Mouse (Mus musculus) liver, embryonic 12.5 days (tissue): Measurements from ENCODE around the gene Smpdl3a. TPM values are rescaled to one million over a fixed set of nuclear protein-coding genes. Genes with fewer than 3 reads are reported as not detected.

ENCODE experiments used
- ATAC-seq: fragments of 200-750 bp; cut with Nextera tagmentation; 2 replicates; pipeline ENCODE4 v1.8.0; 2017; ENCODE audit warnings: moderate number of reproducible peaks, mild to moderate bottlenecking, moderate library complexity
- H3K27ac ChIP-seq: fragments of 300-500 bp; sonication (generic); 2 replicates; pipeline ENCODE4 v1.5.1; 2016; ENCODE audit warnings: mild to moderate bottlenecking
- H3K27me3 ChIP-seq: fragments of 300-500 bp; sonication (generic); replicated peaks from 2 replicates; pipeline ENCODE4 v1.6.1; 2016; ENCODE audit warnings: mild to moderate bottlenecking, moderate library complexity
- H3K36me3 ChIP-seq: fragments of 300-500 bp; sonication (generic); 2 replicates; pipeline ENCODE4 v1.6.1; 2016; ENCODE audit warnings: mild to moderate bottlenecking, moderate library complexity
- H3K4me1 ChIP-seq: fragments of 300-500 bp; sonication (generic); 2 replicates; pipeline ENCODE4 v1.6.1; 2016
- H3K4me2 ChIP-seq: fragments of 300-500 bp; sonication (generic); 2 replicates; pipeline ENCODE4 v1.6.1; 2016; ENCODE audit warnings: mild to moderate bottlenecking, moderate library complexity
- H3K4me3 ChIP-seq: fragments of 300-500 bp; sonication (generic); 2 replicates; pipeline ENCODE4 v1.5.1; 2016; ENCODE audit warnings: mild to moderate bottlenecking, moderate library complexity
- H3K9ac ChIP-seq: fragments of 300-500 bp; sonication (generic); 2 replicates; pipeline ENCODE4 v1.6.1; 2016; ENCODE audit warnings: mild to moderate bottlenecking, moderate library complexity
- H3K9me3 ChIP-seq: fragments of 300-500 bp; sonication (generic); replicated peaks from 2 replicates; pipeline ENCODE4 v1.6.1; 2016; ENCODE audit warnings: mild to moderate bottlenecking, moderate library complexity
- WGBS: fragments of 180-500 bp; shearing (Covaris S2); methylation state at CpG from one replicate; pipeline ENCODE4 v1.1.7; 2016; ENCODE audit not compliant: insufficient replicate concordance; 5-methylcytosine and 5-hydroxymethylcytosine counted together
- polyA plus RNA-seq: library from polyadenylated mRNA; unstranded; fragments of >200 nt; fragmentation: Nextera tagmentation; extraction: Ambion mirVana; gene quantifications from 2 replicates; pipeline ENCODE4 v1.2.1, GENCODE M21; 2016

Gene Smpdl3a
- 10.8 TPM in 2 replicates for polyA plus RNA-seq

- Histone ChIP-seq H3K4me3 (peak within 1 kb of the TSS; percentile 74), H3K36me3 (no peaks in the 10 kb centered on the region), H3K4me2 (peak within 1 kb of the TSS; percentile 89), H3K9ac (peak within 1 kb of the TSS; percentile 79), H3K27me3 (no peaks in the 10 kb centered on the region), H3K27ac (peak within 1 kb of the TSS; percentile 73), H3K9me3 (no peaks in the 10 kb centered on the region), H3K4me1 (peaks cover 22% of the 10 kb centered on the region)
- no peak for ATAC-seq
- WGBS = 66% methylated on average over 7 of the region's 7 CpGs
Observed at GRCm38 (mm10) chr10:57794018-57794417, at the start of gene Smpdl3a. Gene Smpdl3a (plus strand): TSS chr10:57794335.

DNA sequence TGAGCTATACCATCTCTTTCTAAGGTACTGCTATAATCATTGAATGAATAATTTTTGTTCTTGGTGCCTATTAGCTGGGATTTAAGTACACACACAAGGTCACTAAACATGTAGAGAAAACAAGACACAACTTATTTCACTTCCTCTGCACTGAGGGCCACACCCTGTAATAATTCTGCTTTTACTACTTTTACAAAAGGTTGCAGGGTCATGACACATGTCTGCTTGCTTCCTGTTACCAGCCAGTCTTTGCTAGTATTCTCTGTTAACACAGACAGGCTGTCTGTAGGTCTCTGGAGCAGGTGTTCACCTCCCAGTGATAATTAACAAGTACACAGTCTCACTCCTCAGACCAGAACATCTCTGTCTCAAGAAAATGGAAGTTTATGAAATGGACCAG, 48.7 kb upstream of the Smpdl3a start:
- Histone ChIP-seq H3K36me3 (no peaks in the 10 kb centered on the region), H3K4me3 (no peak overlapping the region), H3K27ac (no peak overlapping the region), H3K27me3 (no peaks in the 10 kb centered on the region), H3K4me1 (no peaks in the 10 kb centered on the region), H3K9me3 (no peaks in the 10 kb centered on the region), H3K9ac (no peak overlapping the region), H3K4me2 (no peak overlapping the region)
- no peak for ATAC-seq

- Histone ChIP-seq H3K4me1 (no peaks in the 10 kb centered on the region), H3K27me3 (no peaks in the 10 kb centered on the region), H3K4me2 (no peak overlapping the region), H3K4me3 (no peak overlapping the region), H3K9ac (no peak overlapping the region), H3K27ac (no peak overlapping the region), H3K36me3 (no peaks in the 10 kb centered on the region), H3K9me3 (no peaks in the 10 kb centered on the region)
- no peak for ATAC-seq
Observed at GRCm38 (mm10) chr10:57747127-57747526, 47.0 kb upstream of the Smpdl3a start.

DNA sequence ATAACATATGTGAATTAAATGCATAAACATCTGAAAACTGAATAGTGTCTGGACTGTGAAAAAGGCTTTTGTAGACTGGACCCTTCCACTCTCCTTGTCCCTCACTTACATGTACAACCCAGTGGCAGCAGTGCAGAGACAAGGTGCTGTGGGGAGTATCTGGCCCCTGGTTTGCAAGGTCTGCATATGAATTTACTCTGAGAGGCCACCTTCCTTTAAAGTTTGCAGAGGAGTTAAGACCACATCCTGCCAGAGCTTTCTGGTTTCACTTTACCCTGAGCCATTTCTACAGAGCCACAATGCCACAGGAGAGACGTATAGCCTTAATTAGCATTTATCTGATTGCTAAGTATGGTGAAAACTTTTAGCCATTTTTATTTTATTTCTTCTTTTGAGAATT, 40.8 kb upstream of the Smpdl3a start:
- H3K4me2 ChIP-seq = no peak overlapping the region
- 68% methylated on average over 1 of the region's 1 CpGs for WGBS

DNA sequence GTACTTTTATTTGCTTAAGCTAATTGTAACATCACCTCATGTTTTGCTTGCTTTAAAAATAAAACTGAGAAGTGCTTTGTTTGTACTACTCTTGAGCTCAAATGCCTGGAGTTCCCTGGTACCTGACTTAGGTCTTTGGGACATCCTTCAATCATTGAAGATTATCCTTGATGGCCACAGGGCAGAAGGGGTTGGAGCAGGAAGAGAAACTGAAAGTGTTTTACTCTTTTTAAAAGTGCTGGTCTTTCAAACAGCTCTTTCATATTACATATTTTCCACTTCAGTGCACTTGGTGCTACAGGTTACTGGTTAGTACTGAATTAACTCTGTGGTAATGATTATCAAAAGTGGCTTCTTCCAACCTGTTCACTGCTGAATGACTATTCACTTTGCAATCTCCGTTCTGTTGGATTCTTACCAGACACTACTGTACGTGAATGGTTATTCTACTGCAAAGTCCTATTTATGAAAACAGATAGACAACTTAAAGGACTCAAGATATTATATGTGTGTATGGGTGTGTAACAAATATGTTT, 38.9 kb upstream of the Smpdl3a start:
- Histone ChIP-seq H3K4me2 (no peak overlapping the region), H3K27me3 (no peaks in the 10 kb centered on the region), H3K36me3 (no peaks in the 10 kb centered on the region), H3K9ac (no peak overlapping the region), H3K4me3 (no peak overlapping the region), H3K4me1 (no peaks in the 10 kb centered on the region), H3K9me3 (no peaks in the 10 kb centered on the region), H3K27ac (no peak overlapping the region)
- no peak for ATAC-seq
- WGBS = 68% methylated on average over 2 of the region's 2 CpGs

More for the DNA sequence above, 40.8 kb upstream of the Smpdl3a start:
- no peak overlapping the region for H3K9ac ChIP-seq
- H3K27ac ChIP-seq = no peak overlapping the region
- H3K4me3 ChIP-seq = no peak overlapping the region
- ATAC-seq = no peak
- no peaks in the 10 kb centered on the region for H3K9me3 ChIP-seq
- H3K27me3 ChIP-seq = no peaks in the 10 kb centered on the region
- H3K36me3 ChIP-seq = no peaks in the 10 kb centered on the region
- no peaks in the 10 kb centered on the region for H3K4me1 ChIP-seq

- Histone ChIP-seq H3K9ac (no peak overlapping the region), H3K4me3 (no peak overlapping the region), H3K27me3 (no peaks in the 10 kb centered on the region), H3K4me1 (no peaks in the 10 kb centered on the region), H3K36me3 (no peaks in the 10 kb centered on the region), H3K9me3 (no peaks in the 10 kb centered on the region), H3K27ac (no peak overlapping the region), H3K4me2 (no peak overlapping the region)
- ATAC-seq = no peak
- 66% methylated on average over 2 of the region's 2 CpGs for WGBS
Observed at GRCm38 (mm10) chr10:57758999-57759398, 35.1 kb upstream of the Smpdl3a start.

DNA sequence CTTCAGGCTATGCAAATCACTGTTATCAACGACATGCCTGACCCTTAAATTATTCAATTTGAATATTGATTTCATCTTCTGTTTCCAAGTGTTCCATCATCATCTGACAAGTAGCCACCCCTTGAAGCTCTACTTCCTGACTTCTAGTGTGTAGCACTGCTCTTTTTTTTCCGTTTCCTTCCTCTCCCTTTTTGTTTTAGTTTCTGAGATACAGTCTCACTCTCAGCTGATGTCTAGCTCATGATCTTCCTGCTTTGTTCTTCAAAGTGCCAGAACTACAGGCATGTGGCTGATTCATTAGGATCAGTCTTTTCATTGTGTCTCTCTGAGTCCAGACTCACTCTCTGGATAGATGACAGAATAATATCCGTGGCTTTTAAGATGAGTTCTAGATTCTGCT, 33.4 kb upstream of the Smpdl3a start:
- no peak overlapping the region for H3K4me2 ChIP-seq
- H3K9me3 ChIP-seq = no peaks in the 10 kb centered on the region
- no peak overlapping the region for H3K9ac ChIP-seq
- H3K27me3 ChIP-seq = no peaks in the 10 kb centered on the region
- 43% methylated on average over 3 of the region's 3 CpGs for WGBS
- H3K4me1 ChIP-seq = no peaks in the 10 kb centered on the region
- ATAC-seq = no peak
- H3K4me3 ChIP-seq = no peak overlapping the region
- H3K27ac ChIP-seq = no peak overlapping the region
- H3K36me3 ChIP-seq = no peaks in the 10 kb centered on the region

GRCm38 (mm10) chr10:57763044-57763443, 31.1 kb upstream of the Smpdl3a start:
- Histone ChIP-seq H3K36me3 (no peaks in the 10 kb centered on the region), H3K27me3 (no peaks in the 10 kb centered on the region), H3K27ac (no peak overlapping the region), H3K9ac (no peak overlapping the region), H3K4me1 (no peaks in the 10 kb centered on the region), H3K4me3 (no peak overlapping the region), H3K4me2 (no peak overlapping the region), H3K9me3 (no peaks in the 10 kb centered on the region)
- no peak for ATAC-seq
- WGBS = 33% methylated on average over 1 of the region's 1 CpGs

GRCm38 (mm10) chr10:57783289-57784130, 10.6 kb upstream of the Smpdl3a start:
- no peak for ATAC-seq

DNA sequence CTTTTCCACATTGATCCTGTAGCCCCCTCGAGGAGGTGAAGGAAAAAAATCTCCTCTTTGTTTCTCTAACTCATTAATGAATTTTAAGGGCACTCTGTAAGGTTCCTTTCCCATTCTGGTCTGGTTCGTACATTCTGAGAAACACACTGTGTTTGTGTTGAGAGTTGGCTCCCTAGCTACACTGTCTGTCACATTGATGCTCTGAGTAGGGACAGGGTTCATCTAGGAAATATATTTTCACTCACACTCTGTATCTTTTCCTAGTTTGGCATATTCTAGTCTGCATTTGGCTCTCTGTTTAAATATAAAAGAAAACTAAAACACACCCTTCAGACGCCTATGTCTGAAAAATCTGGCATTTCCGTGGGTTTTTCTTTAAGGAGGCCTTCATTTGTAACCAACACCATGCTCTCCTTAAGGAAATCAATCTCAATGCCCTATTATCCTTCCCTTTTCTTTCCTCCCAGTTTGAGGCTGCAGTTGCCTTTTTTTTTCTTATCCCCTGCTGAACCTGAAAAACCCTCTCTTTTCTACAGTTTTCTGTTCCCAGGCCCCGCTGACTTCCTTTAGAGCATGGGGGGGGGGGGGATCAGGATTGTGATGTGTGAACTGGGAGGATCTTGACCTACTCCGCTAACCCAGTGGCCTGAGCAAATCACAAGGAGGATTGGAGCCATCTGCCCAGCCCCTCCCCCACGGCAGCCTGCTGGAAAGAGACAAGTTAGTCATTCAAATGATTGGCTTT, 9.8 kb upstream of the Smpdl3a start:
- no peaks in the 10 kb centered on the region for H3K4me1 ChIP-seq
- H3K9me3 ChIP-seq = no peaks in the 10 kb centered on the region
- WGBS = 24% methylated on average over 7 of the region's 7 CpGs
- H3K4me3 ChIP-seq = no peak overlapping the region
- no peak overlapping the region for H3K9ac ChIP-seq
- H3K36me3 ChIP-seq = no peaks in the 10 kb centered on the region
- H3K27ac ChIP-seq = no peak overlapping the region
- H3K4me2 ChIP-seq = no peak overlapping the region
- 0 out of 2 replicates have a peak, but pooled peaks cover 6% of the 10 kb centered on the region for H3K27me3 ChIP-seq
- ATAC-seq = no peak

More at GRCm38 (mm10) chr10:57783289-57784130, 10.6 kb upstream of the Smpdl3a start:
- no peak overlapping the region for H3K4me2 ChIP-seq
- 49% methylated on average over 12 of the region's 13 CpGs for WGBS
- no peak overlapping the region for H3K9ac ChIP-seq
- H3K36me3 ChIP-seq = no peaks in the 10 kb centered on the region
- H3K9me3 ChIP-seq = no peaks in the 10 kb centered on the region
- H3K4me3 ChIP-seq = no peak overlapping the region
- H3K4me1 ChIP-seq = no peaks in the 10 kb centered on the region
- H3K27ac ChIP-seq = no peak overlapping the region
- H3K27me3 ChIP-seq = 0 out of 2 replicates have a peak, but pooled peaks cover 6% of the 10 kb centered on the region

- 29% methylated on average over 7 of the region's 7 CpGs for WGBS
- H3K4me3 ChIP-seq = no peak within 1 kb of the TSS
- ATAC-seq = no peak
- no peak within 1 kb of the TSS for H3K27ac ChIP-seq
- H3K4me1 ChIP-seq = no peaks in the 10 kb centered on the region
- H3K4me2 ChIP-seq = no peak within 1 kb of the TSS
- H3K9me3 ChIP-seq = no peaks in the 10 kb centered on the region
- no peak within 1 kb of the TSS for H3K9ac ChIP-seq
- no peaks in the 10 kb centered on the region for H3K36me3 ChIP-seq
- H3K27me3 ChIP-seq = 0 out of 2 replicates have a peak, but pooled peaks cover 6% of the 10 kb centered on the region
Observed at GRCm38 (mm10) chr10:57784876-57785150, 9.3 kb upstream of the Smpdl3a start, which contains the start of gene Fabp7. Gene Fabp7 (plus strand): TSS chr10:57784881.

DNA sequence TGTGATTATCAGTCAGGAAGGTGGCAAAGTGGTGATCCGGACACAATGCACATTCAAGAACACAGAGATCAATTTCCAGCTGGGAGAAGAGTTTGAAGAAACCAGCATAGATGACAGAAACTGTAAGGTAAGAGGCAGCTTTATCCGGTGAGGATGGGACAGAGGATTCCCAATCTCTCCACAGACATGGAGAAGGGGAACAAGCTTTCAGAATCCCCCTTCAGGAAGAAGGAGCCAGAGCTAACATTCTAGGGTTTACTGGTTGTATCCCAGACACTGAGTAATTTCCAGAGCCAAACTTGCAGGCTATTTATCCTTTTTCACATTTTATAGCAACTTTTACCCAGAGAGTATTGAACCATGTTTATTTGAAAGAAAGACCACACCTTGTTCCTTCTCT, 8.6 kb upstream of the Smpdl3a start:
- H3K4me2 ChIP-seq = no peak overlapping the region
- H3K9me3 ChIP-seq = no peaks in the 10 kb centered on the region
- WGBS = 60% methylated on average over 2 of the region's 2 CpGs
- H3K27ac ChIP-seq = no peak overlapping the region
- H3K9ac ChIP-seq = no peak overlapping the region
- H3K36me3 ChIP-seq = no peaks in the 10 kb centered on the region
- H3K27me3 ChIP-seq = 0 out of 2 replicates have a peak, but pooled peaks cover 6% of the 10 kb centered on the region
- no peak overlapping the region for H3K4me3 ChIP-seq
- ATAC-seq = no peak
- no peaks in the 10 kb centered on the region for H3K4me1 ChIP-seq
